Mouse (Mus musculus) spleen, postnatal 4 days (tissue): ENCODE measurements at regions not wholly inside any gene's neighbourhood (a gene's known extent, or its start where the extent isn't known, plus 50 kb on each side); places are given as distances from the start of the nearest gene placed in this dataset.

Experiments
- DNase-seq, 2 experiments: peaks; one replicate each; pipeline ENCODE4 v3.0.0; 2022; ENCODE audit warnings: low spot score in 2 of 2

- DNase-seq = no peak
Observed at GRCm38 (mm10) chr16:55663946-55664345, 174.8 kb downstream of the Nfkbiz start.

GRCm38 (mm10) chr16:55636667-55637450 lies 201.8 kb downstream of the Nfkbiz start:
- DNase-seq = no peak

GRCm38 (mm10) chr16:55636224-55636623 lies 202.5 kb downstream of the Nfkbiz start:
- no peak for DNase-seq

DNA sequence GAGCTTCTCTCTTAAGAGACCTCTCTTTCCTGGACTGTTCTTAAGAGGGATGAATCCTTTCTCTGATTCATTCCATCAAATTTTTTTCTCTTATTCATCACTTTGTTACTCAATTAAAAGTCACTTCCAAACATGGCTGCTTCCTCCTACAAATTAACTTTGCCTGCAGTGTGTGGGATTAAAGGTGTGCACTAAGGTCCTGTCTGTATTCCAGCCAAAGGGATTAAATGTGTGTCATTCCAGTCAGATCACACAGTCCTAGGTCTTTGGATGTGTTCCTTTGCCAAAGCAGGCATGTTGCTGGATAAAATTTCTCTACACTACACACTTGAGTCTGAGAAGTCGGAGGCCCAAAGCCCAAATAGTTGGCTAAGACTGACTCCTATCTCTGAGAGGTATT lies 204.0 kb downstream of the Nfkbiz start:
- DNase-seq = no peak

DNA sequence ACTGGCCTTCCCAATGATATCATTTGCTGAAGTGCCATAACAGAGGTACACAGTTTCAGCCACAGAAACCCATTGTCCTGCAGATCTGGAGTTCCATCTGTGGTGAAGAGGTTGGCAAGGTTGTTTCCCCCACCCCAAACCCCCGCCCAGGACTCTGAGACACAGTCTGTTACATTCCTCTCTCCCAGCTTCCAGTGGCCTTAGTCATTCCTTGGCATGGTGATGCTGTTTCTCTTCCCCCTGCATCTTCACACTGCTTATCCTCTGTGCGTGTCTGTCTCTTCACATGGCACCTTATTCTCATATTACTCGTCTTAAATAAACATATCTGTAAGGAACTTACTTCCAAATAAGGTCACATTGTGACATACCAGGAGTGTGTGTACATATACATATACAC lies 206.5 kb downstream of the Nfkbiz start:
- DNase-seq = no peak

GRCm38 (mm10) chr16:55631637-55632036 lies 207.1 kb downstream of the Nfkbiz start:
- no peak for DNase-seq

DNA sequence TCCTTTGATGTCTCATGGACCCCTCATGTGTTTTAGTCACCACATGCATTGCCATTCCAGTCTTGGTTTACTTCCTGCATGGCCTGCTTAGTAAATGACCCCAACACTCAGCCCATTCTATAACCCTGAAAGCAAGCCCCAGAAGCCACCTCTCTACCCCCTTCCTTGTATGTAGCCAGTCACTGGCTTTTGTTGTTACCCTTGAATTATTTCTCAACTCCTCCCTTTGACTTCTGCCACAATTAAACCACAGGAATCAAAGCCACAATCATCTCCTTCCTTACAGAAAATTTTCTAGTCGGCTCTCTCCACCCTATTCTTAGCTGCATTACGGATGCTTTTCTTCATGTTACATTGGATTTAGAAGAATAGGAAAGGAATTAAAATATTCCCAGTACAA lies 207.7 kb downstream of the Nfkbiz start:
- no peak for DNase-seq

DNA sequence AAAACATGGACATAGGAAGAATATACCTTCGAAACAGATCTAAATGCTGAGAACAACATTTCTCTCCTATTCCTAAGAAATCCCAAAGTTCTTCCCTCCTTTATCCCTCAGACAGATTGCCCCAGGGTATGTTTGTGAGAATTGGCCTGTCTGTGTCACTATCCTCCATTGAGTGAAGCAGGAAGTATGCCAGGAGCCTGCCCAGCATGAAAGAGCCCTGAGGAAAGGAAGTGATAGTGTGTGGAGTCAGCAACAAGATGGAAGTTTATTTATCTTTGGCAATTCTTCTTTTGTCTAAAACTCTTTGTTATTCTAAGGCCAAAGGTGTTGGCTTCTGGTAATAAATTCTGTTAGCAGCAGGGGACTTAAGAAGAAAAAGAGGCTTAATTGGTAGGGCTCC lies 211.2 kb downstream of the Nfkbiz start:
- DNase-seq = no peak

DNA sequence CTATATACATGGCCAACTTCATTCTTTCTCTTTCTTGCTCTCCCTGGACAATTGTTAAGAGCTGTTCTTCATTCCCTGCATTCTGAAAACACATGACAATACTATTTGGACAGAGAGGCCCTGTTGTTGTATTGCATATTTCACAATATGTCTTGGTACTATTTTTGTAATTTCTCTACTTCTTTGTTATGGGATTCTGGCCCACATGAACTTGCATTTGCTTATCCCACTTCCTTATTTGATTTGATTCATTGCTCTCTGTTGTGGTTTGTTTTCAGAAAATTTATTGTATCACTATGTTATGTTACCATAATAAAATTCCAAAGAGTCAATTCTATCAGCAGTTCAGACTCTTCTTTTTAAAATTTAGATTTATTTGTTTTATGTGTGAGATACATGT lies 215.3 kb downstream of the Nfkbiz start:
- no peak for DNase-seq

DNA sequence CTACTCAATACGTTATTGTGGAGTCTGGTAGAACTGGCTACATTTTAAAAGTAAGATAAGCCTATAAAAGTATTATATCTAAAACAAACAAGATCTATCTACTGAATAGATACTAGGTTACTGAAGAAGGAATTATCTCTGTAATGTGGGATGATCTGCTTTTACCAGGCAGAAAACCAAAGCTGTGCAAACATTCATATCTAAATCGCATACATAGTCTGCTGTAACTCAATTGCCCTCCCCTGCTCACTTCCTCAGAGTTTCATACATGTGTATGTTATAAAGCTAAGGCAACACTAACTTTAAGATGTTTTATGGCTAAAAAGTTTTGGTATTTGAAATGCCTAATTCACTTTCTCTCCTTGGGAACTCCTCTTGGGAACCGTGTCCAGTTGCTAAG lies 219.0 kb downstream of the Nfkbiz start:
- DNase-seq = no peak

DNA sequence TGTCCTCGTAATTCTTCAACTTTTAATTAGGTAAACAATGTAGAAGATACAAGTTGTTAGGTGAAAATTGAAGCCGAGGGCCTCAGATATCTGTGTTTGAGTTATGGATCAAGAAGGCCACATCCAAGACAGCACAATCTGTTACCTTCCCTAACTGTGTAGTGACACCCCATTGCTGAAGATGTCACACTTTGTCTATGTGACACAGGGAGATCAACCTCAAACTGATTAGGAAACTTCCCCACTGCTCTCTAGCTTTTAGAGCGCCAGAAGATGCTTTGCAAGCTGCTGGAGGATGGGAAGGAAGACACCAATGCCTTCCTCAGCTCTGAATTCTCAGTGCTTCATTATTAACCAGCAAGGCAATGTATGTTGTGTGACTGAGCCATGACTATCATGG lies 220.7 kb downstream of the Nfkbiz start:
- no peak for DNase-seq

GRCm38 (mm10) chr16:55617506-55617905 lies 221.2 kb downstream of the Nfkbiz start:
- DNase-seq = no peak

DNA sequence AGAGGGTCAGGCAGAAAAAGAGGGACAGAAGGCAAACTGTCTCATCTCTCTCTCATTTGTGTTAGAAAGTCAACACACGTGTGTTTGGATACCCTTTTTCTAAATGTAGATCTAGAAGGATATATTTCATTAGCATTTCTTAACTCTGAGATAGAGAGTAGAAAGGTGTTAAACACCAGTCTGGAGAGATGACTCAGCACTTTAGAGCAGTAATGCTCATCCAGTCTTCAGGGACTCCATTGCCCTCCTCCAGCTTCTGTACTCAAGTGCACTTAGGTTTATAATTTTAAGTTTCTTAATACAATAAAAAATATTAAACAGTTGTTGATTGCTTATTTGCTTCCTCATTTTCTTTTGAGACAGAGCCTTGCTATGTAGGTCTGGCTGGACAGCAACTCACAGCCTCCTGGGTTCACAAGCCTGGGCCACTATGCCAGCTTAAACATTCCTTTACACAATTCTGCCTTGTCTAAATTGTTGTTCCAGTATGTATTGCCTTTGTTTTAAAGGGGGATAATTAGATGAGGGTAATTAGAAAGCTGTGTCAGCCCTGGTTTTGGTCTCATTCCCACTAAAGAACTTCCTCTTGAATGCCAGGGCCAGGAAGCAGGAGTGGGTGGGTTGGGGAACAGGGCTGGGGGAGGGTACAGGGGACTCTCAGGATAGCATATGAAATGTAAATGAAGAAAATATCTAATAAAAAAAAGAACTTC lies 222.1 kb downstream of the Nfkbiz start:
- no peak for DNase-seq

DNA sequence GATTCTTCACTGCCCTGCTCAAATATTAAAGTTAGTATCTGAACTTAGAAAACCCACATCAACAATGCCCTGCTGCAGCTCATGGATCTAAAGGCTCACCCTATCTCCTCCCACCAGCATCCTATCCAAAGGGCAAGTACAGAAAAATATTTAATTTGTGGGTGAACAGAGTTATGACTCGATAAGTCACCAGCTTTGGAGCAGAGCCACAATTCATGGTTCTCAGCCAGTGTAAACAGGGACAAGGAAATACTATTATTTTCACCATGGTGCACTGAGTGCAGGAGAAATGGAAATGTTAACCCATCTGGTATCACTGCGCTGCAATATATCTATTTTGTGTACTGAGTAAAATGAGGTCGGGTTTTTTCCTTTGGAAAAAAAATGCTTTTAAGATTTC lies 225.8 kb downstream of the Nfkbiz start:
- DNase-seq = no peak

DNA sequence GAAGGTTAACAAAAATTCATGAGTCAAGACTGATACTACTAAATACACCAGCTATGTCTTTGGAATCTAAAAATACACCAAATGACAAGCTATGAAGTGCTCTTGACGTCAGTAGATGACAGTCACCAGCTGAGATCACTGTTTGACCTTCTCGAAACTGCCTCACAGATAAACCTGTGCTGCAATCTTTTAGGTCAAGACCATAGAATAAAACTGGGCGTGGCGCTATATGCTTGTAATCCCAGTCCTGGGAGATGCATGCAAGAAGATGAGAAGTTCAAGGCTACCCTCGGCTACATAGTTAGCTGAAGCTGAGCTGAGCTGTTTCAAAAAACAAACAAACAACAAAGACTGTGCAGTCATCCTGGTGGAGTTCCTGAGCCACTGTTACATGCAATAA lies 226.7 kb downstream of the Nfkbiz start:
- DNase-seq = no peak

GRCm38 (mm10) chr16:55611172-55611571 lies 227.5 kb downstream of the Nfkbiz start:
- no peak for DNase-seq

DNA sequence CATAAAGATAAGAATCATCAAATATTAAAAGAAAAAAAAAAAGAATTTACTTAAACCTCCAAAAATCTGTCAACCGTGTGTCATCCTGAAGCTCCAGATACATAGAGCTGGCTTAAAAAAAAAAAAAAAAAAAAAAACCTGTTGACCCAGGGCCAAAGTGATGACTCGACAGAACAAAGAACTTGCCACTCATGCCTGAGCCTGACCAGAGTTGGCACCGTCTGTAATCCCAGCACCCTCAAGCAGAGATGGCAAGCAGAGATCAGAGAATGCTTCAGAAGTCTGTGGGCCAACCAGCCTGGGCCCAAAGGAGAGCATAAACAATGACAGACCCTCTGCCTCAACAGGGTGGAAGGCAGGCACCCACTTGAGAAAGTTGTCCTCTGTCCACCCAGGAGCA lies 230.3 kb downstream of the Nfkbiz start:
- DNase-seq = no peak

DNA sequence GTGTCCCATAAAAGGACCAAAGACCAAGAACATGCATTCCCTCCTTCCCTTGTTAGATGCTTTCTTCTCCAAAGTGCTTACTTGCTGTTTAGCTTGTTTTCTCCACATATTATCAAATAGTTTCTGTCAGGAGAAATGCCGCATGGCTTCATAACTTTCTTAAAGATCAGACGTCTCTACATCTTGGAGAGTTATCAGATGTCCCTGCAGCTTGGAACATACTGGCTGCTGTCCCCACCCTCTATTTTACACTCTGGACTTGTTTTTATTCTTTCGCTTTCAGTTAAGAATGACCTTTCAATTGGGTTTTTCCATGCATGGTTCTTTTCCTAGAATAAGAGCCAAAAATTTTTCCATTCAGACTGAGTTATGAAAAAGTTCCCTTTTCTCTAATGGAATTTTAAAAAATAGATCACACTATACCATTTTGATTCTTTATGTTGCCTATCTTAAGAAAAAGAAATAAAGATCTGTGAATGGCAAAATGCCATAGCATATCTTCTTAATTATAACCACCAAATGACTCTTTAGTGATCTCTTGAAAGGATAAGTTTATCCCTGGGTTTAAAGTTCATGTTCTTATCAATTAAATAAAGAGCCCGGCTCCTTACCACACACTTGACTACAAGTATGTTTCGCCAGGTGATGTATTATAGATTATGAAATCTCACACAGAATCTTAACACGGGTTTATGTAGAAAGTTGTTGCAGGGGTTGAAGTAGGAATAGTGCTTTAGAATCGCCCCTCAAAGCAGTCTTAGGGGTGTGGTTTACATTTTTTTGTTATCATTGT lies 232.1 kb downstream of the Nfkbiz start:
- no peak for DNase-seq

- DNase-seq = no peak
Observed at GRCm38 (mm10) chr16:55603611-55604010, 235.1 kb downstream of the Nfkbiz start.

DNA sequence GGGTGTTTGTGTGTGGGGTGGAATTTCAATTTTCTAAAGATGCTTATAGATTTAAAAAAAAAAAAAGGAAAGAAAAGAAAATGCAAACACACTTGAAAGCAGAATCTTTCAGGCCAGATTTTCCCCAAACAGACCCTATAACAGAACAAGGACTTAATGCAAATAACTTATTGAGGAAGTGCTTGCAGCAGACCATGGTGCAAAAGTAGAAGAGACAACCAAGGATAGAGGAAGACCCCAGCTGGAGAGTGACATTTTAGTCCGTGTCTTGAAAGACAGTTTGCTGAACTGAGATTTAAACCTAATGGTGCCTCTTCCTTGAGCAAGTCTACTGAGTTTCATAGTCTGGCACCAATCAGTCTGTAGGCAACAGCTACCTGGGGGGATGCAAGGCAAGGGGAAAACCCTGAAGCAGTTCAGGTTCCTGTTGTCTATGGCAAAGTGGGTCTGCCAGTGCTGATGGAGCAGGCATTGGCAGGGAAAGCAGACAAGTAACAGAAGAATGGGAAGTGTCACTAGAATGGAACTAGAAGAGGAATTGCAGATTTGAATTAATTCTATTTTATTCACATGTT lies 249.2 kb downstream of the Nfkbiz start:
- no peak for DNase-seq

- DNase-seq = no peak
Observed at GRCm38 (mm10) chr16:55587138-55587537, 251.6 kb downstream of the Nfkbiz start.

DNA sequence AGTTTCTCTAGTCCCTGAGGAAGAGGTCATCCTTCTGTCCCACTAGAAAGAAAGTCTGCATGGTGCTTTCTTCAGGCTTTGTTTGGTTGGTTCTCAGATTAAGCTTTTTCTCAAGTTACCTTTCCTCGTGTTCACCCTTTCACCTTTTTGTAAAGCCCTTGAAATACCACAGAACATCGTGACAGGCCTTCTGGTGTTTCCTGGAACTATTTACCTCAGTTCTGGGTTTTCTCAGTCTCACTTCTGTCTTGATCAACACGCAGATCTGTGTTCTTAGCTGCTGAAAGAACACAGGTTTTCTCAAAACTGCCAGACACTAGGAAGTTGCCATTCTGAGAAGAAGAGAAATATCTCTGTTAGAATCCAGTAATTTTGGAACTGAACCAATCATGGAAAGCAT lies 255.8 kb downstream of the Nfkbiz start:
- no peak for DNase-seq
